Mouse (Mus musculus) CD4-positive, CD25-positive, alpha-beta regulatory T cell, adult 2 months (primary cell): ENCODE measurements around the gene Ctnnd2.

Experiments
- DNase-seq: peaks from one replicate; pipeline ENCODE4 v3.0.0-alpha.2; 2012; ENCODE audit warnings: low read depth, low spot score

Ctnnd2 gene

DNA sequence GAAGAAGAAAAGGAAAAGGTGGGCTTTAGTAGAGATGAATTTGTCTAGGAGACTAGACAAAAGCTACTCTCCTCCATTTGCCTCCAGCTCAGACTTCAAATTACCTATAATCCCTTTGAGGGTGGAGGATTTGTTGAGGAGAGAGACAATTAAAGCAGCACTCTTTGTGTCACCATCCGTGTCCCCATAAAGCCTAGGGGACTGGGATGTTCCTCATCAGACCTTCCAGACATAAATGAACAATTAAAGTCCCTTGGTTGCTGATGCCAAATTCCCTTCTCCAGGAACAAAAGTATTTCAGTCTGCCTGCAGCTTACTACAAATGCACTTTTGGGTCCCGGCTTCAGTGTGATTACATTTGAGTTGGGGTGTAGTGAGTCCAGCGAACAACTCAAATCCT, 340.1 kb downstream of the Ctnnd2 start:
- DNase-seq = no peak

DNA sequence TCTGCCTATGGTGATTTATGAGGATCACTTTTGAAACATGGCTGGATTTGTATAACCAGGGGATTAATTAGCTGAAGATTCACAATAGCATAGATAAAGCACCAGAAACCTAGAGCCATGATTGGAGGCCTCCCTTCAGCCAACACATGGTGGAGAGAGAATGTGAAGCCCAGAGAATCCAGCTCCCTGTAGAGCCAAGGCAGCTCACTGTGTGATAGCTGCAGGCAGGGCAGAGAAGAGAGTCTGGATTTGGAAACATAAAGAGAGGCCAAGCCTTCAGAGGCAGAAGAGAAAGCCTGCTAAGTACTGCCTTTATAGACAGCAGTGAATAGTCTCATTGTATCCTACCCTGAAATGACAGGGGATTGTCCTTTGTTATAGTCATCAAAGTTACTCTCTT, 340.7 kb downstream of the Ctnnd2 start:
- DNase-seq = no peak

DNA sequence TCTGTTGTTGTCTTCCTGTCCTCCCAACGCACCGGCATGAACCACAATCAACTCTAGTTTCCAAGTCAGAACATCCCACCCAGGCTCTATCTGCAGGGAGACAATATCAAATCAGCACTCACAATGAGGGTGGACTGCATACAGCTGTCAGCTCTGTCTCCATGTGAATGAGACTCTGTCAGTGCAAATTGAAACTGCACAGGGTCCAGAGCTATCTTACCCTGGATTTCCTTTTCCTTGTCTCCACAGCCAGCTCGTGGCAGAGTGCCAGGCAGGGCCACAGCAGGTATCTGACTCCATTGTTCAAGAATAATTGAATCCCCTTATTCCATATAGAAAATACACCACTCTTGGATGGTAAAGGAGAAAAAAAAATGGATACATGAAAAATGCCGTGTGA, 343.0 kb downstream of the Ctnnd2 start:
- no peak for DNase-seq

DNA sequence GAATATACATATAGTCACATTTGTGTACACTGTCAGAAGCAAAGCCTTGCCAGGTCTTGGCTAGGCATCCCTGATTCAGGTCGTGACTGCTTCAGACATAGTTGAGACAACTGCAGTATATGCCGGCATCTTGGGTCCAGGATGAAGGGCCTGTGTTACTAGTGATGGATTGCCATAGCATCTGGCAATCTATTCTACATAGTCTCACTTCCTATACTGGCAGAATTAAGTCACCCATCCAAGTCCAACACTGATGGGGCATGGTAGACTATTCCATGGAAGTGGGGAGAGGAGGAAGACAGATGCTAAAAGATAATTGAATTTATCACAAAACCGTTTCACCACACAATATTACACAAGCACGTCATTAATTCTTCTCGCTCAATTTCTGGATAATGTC, 369.1 kb downstream of the Ctnnd2 start:
- DNase-seq = no peak

DNA sequence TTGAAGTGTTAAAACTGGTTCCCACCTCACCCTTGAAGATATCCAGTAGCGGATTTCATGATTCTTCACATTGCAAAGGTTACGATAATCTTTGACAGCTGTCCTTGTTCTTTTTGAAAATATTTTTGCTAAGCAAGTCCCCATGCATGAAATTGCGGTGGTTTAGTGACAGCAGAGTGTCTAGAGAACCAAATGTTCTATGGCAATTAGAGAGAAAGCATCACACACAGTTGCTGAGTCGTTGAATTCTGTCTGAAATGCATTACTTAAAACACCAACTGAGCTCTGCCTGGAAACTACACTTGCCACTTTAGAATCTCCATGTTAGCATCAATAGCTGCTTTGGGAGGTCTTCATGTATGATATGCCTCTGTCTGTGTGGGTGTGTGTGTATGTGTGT, 375.9 kb downstream of the Ctnnd2 start:
- no peak for DNase-seq

DNA sequence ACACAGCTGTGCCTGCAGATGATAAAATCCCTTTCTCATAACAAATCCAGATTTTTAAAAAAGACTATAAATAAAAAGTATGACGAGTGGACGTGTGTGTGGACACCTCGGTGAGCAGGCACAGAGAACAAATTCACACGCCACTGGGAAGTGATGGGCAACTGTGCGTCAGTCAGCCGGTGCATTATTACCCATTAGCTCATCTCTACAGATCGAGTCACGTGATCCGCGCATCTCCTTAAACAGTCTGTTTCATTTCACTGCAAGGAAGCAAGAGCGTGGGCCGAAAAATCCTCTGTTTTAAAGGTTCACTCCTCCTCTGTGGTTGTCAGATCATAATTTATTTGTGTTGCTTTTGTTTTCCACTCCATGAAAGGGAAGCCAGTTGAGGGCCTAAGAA, 378.6 kb downstream of the Ctnnd2 start:
- no peak for DNase-seq

DNA sequence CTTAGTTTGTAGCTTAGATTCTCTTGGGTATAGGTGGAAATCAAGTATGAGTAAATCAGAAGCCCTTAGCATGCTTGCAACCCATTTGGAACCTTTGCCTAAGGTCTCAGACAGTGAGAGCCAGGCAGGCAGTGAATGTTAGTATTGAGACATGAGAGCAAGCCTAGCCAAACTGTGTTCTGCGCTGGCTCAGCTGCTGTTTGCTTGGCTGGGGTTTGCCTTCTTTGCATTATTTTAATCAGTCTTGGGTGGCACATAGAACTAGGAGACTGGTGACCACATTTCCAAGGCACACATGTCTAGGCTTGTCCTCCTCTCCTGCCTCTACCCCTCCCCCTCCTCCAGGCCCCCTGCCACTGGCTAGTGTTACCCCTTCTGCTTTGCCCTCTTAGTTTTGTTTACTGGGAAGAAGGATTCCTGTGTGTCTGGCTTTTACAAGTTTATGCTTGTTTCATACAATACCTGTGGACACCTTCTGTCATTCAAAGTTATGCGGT, 381.6 kb downstream of the Ctnnd2 start:
- no peak for DNase-seq

DNA sequence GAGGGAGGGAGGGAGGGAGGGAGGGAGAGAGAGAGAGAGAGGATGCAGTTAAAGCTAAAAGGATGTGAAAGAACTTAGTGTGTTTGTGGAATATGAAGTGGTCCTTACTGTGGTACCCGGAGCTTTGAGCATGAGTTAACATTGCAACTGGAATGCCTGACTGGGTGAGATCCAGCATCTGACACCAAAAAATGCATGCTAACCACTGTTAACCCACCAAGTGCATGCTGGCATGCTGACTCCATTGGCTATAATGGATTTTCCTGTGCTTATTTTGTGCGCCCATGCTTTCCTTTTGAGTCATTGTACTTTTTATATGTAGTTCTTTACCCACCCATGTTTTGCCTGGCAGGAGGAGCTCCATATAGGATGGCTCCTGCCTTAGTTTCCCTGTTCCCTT, 383.4 kb downstream of the Ctnnd2 start:
- no peak for DNase-seq

DNA sequence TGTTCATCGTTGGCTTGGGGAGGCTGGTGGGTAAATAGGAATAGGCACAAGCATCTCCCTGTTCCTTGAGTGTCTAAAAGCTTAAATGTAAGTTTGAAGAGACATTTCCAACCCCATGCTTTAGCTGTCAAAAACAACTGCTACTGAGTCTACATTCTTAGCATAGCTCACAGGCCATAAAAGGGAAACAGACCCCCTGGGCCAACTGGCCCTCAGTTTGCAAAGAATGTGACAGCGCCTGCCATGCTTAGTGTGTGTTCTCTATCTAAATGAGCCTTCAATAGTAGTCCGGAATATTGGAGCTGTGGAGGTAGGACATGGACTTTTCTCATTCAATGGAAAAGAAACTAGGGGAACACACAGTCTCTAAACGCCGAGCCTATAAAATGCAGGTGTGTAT, 390.0 kb downstream of the Ctnnd2 start:
- DNase-seq = no peak

DNA sequence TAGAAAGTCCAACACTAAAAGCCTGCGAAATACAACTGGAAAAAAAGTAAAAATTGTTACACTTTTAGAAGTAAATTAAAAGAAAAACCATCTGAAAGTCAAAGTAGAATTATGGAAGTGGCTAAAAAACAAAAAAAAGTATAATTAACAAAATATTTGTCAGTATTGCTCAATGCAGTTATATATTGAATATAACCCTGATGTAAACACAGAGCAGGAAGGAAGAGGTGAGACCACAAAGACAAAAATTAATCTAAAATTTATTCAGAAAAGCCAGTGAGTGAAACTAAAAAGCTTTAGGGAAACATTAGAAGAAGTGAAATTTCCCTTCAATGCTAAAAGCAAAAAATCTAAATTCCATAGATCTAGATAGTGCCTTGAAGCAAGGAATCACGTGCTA, 392.2 kb downstream of the Ctnnd2 start:
- DNase-seq = no peak

DNA sequence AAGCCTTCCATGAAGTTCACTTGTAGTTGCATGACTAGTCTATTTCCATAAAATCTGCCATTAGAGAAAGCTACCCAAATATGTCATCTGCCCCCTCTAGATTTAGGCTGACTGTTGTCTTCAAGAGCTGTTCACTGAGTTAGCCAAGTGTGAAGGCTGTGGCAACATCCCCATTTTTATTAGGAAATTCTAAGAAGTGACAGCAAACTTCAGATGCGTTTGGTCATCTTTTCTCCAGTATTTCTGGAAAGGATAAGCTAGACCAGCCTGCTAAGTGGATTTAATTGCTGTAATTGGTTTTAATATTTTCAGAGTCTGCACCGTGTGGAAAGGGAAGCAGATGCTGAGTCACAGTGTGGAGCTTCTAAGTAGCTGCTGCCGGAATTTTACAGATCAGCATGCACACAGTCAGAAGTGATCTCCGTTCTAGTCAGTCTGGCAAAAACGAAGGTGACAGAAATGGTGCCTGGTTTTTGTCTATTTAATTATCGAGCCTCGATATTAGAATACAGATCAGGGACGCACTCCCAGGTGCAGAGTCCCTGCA, 397.9 kb downstream of the Ctnnd2 start:
- no peak for DNase-seq

DNA sequence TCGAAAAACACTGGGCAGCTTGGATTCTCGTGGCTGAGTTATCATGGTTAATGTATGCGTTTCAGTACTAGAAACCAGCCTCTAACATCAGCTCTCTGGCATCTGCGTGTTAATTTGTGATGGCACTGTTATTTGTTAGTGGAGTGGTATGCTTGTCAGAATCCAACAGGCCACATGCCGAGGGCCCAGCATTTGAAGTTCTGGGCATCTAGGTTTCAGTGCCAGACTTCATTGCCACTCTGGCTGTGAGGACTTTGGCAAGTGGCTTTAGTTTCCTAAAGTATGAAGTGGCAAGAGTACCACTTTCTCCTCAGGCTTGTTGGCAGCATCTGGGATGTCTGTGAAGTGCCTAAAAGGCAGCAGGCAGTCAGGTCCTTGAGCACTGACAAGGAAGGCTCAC, 415.1 kb downstream of the Ctnnd2 start:
- DNase-seq = no peak

DNA sequence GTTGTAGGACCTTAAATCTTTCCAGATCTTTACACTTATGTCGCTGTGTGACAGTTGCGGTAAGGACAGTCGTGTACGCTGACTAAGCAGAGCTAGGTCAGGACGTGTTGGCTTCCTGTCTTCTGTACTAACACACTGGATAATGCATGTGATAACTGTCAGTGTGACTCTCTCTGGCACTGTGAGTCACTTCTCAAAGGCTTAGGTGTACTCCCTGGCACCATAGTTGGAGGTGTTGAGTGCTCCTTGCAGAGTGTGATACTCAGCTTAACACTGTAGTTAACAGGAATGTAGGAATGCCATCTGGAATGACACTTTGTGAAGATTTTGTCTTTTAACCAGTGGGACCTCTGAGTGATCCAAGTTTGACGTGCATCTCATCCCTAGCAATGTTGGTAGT, 418.5 kb downstream of the Ctnnd2 start:
- DNase-seq = no peak

DNA sequence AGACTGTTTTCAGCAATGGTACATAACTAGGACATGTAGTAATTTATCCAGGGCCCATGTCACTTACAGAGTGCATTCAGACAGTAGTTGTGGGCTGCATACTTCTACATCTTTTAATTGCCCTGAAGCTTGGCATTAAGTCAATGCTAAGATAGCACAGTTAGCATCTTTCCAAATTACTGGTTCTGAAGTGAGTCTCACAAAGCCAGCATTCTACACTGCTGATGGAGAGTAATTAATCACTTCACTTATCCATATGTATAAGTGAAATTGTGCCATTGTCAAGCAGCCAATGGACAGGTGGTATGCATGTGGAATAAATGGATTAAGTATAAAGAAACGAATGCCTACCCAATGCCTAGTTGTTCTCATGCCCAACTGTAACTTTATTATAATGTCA, 423.1 kb downstream of the Ctnnd2 start:
- no peak for DNase-seq

DNA sequence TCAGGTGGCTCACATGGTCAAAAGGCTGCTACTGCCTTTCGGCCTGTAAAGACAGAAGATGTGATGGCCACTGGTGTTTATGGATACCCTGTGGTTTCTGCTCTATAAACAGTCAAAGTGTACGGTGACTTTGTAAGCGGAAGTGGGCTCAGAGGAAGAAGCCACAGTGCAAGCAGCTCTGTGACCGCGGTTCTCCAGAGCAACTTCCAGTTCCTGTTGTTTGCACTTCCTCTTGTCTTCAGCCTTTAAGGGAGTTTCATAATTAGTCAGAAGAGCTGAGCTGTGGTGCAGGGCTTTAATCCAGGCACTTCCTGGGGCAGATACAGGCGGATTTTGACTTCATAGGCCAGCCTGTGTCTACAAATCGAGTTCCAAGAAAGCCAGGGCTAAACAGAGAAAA, 438.2 kb downstream of the Ctnnd2 start:
- peak; percentile 64 for DNase-seq

DNA sequence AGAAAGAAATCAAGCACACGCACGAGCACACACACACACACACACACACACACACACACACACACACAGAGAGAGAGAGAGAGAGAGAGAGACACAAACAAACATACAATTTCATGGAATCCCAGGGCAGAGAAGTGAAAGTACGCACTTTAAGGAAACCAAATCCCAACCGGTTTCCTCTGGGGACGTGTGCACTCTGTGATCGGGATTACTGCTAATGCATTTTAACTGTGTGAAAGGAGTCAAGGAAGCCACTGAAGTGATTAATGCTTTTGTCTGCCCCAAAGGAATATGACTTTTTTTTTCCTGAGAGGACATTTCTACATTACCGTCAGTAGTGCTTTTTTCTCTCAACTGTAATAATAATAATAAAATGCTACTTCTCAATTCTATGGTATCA, 443.1 kb downstream of the Ctnnd2 start:
- DNase-seq = no peak

DNA sequence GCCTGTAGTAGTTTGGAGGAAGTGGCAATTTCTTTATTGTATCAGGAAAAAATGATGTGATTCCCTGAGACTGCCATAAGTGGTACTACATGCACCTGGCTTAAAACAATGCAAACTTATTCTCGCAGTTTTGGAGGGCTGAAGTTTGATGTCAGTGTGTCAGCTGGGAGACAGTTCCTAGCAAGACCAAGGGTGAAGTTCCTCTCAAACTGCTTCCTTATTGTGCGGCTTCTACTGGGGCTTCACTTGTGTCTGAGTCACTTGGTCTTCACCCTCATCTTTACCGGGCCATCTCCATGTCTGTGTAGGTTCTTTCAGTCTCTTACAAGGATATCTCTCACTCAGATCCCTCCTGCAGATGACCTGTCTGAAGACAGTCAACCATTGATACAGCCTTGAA, 444.5 kb downstream of the Ctnnd2 start:
- no peak for DNase-seq

DNA sequence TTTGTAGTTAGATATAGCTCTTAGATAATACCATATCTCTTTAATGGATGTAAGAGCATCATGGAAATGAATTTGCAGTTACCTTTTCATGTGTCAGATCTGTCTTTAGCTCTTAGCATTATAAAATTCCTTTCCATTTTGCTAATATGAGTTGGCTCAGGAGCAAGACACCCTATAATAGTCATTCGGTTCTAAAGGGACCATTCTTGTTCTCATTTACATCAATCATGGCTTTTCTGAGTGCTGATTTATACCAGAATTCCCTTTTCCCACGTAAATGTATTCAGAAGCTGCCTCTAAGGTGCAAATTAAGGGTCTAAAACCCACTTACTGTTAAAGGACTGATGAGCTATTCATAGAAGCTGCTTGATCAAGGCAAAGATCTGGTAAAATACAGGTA, 445.5 kb downstream of the Ctnnd2 start:
- DNase-seq = no peak

DNA sequence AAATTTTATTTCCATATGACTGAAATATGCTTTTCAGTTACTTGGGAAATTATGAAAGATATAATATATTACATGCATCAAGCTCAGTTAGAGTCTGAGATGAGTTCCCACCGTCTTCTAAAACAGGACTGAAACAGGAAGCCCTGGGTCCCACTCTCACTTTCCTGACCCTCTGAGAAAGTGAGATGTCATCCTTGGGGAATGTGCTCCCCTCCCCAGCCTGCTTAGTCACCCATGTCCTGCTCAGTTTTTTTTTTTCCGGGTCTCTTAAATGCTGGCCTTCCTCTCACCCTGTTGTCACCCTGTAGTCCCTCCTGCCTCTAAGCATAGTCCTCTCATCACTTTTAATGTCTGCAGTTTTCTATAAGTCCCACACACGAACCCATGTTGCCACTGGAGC, 456.1 kb downstream of the Ctnnd2 start:
- DNase-seq = no peak

DNA sequence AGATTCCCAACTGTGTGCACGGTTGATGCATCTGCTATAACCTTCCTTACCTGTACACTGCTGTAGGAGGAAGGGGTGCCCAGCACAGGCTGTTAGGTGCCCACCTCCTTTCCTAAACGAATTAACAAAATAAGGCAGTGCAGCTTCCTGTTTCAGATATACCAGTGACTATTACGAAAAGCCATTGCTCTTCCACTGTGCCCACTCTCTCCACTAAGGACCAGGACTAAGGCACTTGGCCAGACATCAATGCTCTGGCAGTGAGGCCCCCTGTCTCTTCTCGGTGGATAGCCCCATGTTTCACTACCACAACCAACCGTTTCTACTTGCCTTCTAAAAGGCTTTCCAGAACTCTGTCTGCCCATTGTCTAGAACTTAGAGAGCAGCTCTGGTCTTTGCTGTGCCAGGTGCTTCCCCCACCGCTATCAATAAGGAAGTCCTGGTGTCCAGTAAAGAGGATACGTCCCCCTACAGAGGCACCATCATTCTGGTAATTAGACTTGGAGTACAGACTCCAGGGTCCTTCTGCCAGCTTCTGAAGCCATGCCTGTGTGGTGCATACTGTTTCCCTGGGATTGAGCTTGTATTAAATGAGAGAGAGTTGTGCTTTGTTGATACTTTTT, 459.8 kb downstream of the Ctnnd2 start:
- DNase-seq = no peak

DNA sequence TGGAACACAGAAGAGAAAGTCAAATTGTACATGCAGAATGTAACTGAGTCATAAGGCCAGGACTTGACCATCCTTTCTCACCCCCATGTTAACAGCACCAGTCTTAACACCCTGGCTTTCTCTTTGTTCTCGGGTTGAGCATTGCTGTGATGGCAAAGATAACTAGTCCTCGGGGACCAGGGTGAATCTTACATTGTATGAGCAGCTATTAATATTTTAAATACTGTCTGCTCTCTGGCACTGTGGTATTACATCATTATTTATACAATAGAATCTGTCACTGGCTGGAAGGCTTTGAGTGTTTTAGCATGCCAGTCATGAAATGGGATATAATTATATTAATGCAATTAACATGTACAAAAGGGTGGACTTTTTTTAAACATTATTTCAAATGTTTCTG, 461.5 kb downstream of the Ctnnd2 start:
- DNase-seq = no peak

DNA sequence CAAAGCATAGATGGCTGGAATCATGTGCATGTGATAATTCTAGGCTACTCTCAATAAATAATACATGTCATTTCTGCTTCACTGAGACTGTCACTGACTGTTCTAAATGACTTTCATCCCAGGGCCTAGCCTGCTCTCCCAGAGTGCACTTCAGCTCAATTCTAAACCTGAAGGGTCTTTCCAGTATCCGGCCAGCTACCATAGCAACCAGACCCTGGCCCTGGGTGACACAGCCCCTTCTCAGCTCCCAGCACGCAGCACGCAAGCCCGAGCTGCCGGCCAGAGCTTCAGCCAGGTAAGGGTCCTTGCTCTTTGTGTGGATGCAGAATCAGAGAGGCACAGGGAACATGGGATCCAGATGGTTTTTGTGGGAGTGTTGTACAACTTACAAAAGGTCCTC, 462.1 kb downstream of the Ctnnd2 start:
- no peak for DNase-seq

DNA sequence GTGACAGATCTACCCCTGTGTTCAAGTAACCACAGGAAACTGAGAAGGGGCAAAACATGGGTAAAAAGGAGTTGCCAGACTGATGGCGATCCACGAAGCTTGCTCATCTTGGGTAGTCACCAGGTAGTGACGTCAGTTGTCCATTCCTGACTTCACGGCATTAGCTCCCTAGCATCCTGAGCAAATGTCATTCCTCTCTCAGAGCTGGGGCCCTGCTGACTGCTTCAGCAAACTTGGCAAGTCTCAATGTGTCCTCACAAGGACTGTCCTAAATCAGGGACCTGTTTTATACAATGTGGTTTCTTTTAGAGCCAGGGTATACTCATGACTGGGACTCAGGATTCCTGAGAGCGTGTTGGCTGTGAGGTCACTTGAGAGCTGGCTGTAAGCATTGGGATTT, 468.3 kb downstream of the Ctnnd2 start:
- no peak for DNase-seq

DNA sequence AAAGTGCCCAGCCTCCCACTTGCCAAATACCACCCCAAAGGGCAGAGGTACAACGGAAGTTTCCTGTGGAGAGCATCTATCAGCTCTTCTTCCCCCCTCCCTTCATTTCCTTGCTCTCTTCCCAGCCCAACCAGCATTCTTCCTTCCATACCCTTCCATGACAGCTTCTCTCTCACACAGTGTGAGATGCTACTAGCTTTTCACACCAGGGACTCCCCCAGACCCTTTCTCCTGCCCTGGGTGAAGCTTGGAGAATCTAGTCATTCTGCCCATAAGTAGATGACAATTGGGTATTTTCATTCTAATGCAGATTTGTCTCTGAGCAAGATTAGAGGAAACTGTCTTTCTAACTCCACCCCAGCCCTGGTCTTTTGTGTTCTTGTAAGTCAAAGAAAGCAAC, 473.3 kb downstream of the Ctnnd2 start:
- DNase-seq = no peak
